Mouse (Mus musculus) heart, embryonic 12.5 days (tissue): ENCODE data around the gene Prn. TPM values are rescaled to one million over a fixed set of nuclear protein-coding genes. Genes with fewer than 3 reads are reported as not detected.

Source experiments
- ATAC-seq: fragments of 200-750 bp; cut with Nextera tagmentation; 2 replicates; pipeline ENCODE4 v1.8.0; 2017; ENCODE audit warnings: moderate TSS enrichment, moderate library complexity; ENCODE audit not compliant: insufficient number of reproducible peaks, low FRiP score
- H3K27ac ChIP-seq: fragments of 300-500 bp; sonication (generic); 2 replicates; pipeline ENCODE4 v1.5.1; 2016; ENCODE audit warnings: mild to moderate bottlenecking, moderate library complexity; ENCODE audit not compliant: poor library complexity, severe bottlenecking
- H3K27me3 ChIP-seq: fragments of 300-500 bp; sonication (generic); replicated peaks from 2 replicates; pipeline ENCODE4 v1.6.1; 2016; ENCODE audit warnings: mild to moderate bottlenecking, moderate library complexity
- H3K36me3 ChIP-seq: fragments of 300-500 bp; sonication (generic); 2 replicates; pipeline ENCODE4 v1.6.1; 2016; ENCODE audit warnings: mild to moderate bottlenecking, moderate library complexity
- H3K4me1 ChIP-seq: fragments of 300-500 bp; sonication (generic); replicated peaks from 2 replicates; pipeline ENCODE4 v1.6.1; 2016; ENCODE audit warnings: mild to moderate bottlenecking
- H3K4me2 ChIP-seq: fragments of 300-500 bp; sonication (generic); 2 replicates; pipeline ENCODE4 v1.6.1; 2016; ENCODE audit warnings: mild to moderate bottlenecking, moderate library complexity
- H3K4me3 ChIP-seq: fragments of 300-500 bp; sonication (generic); 2 replicates; pipeline ENCODE4 v1.5.1; 2016; ENCODE audit warnings: mild to moderate bottlenecking
- H3K9ac ChIP-seq: fragments of 300-500 bp; sonication (generic); 2 replicates; pipeline ENCODE4 v1.6.1; 2016; ENCODE audit warnings: mild to moderate bottlenecking, moderate library complexity
- H3K9me3 ChIP-seq: fragments of 300-500 bp; sonication (generic); replicated peaks from 2 replicates; pipeline ENCODE4 v1.6.1; 2016; ENCODE audit warnings: mild to moderate bottlenecking, moderate library complexity
- WGBS: fragments of 180-500 bp; shearing (Covaris S2); methylation state at CpG from one replicate; pipeline ENCODE4 v1.1.7; 2016; 5-methylcytosine and 5-hydroxymethylcytosine counted together
- polyA plus RNA-seq: library from polyadenylated mRNA; unstranded; fragments of >200 nt; fragmentation: Nextera tagmentation; extraction: Ambion mirVana; gene quantifications from 2 replicates; pipeline ENCODE4 v1.2.1, GENCODE M21; 2016

Gene Prn
- polyA plus RNA-seq, 1 experiment from 2014 or later: 0.24 TPM

DNA sequence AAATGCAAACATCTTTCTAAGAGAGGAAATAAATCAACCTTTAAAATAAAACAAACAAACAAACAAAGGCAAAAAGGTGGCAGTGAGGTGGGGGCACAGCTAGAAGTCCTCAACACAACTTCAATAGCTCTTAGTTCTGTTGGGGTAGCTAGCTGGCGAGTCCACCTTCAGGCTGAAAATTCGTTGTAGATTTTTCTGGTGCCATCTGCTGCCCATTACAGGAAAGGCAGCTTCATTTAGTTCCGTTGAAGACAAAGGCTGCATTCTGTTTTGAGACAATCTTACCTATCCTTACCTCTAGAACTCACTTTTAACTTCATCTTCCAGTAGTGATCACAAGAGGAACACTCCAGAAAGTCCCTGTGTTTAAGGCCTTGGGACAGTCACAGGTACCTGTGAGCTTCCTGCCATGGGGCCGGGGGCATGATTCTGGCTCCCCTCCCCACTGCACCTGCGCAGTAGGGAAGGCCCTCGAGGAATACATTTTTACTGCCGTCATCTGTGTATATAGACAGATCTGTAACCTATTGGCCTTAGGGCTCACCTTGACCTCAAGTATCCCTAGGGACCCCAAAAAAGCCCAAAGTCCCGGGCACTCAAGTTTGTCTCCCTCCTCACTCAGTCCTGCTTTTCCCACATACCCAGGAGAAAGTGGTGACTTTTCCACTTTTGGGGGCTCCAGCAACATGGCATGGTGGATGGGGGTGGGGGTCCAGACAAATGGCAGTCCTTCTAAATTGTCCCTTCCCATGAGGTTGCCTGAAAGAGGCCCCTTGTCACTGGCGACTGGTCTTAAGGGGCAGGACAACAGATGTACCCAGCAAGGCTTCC is 40.2 kb downstream of the Prn start:
- Histone ChIP-seq H3K9me3 (no peaks in the 10 kb centered on the region), H3K4me3 (no peak overlapping the region), H3K9ac (no peak overlapping the region), H3K27ac (no peak overlapping the region), H3K36me3 (no peaks in the 10 kb centered on the region), H3K4me1 (peaks cover 33% of the 10 kb centered on the region), H3K4me2 (peak overlapping the region; percentile 49; the same call in 1 of the 2 replicates), H3K27me3 (peaks cover 23% of the 10 kb centered on the region)
- WGBS: 49% methylated on average over 9 of the region's 9 CpGs
- no peak for ATAC-seq

DNA sequence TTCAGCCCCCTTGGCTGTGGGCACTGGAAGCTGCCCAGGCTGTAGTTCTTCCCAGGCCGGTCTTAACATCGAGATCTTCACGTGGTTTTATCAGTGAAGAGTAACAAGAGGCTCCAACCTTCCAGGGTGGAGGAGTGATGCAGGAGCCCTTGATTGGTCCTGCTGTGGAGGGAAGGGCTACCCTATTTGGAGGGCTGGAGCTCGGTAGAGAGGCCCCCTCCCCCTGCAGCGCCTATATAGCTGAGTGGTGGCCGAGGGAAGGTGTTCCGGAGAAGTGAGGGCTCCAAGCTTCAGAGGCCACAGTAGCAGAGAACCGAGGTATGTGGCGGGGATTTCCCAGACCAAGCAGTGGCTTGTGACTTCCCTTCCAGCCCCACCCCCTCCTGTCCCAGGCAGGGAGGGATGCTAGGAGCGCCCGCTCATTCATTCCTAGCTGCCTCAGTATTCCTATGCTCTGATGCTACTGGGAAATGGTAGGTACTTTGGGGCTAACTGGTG is 40.9 kb downstream of the Prn start, which contains the start of gene Prnd:
TSS of gene Prnd (plus strand) at position 264 of the 498 bp plus-strand sequence.
- no peaks in the 10 kb centered on the region for H3K36me3 ChIP-seq
- H3K4me1 ChIP-seq: peaks cover 27% of the 10 kb centered on the region
- H3K9ac ChIP-seq: peak within 1 kb of the TSS; percentile 33; the same call in 1 of the 2 replicates
- no peaks in the 10 kb centered on the region for H3K9me3 ChIP-seq
- no peak within 1 kb of the TSS for H3K27ac ChIP-seq
- peaks cover 23% of the 10 kb centered on the region for H3K27me3 ChIP-seq
- H3K4me3 ChIP-seq: no peak within 1 kb of the TSS
- peak within 1 kb of the TSS; percentile 49 for H3K4me2 ChIP-seq
- 5% methylated on average over 11 of the region's 11 CpGs for WGBS
- no peak for ATAC-seq

DNA sequence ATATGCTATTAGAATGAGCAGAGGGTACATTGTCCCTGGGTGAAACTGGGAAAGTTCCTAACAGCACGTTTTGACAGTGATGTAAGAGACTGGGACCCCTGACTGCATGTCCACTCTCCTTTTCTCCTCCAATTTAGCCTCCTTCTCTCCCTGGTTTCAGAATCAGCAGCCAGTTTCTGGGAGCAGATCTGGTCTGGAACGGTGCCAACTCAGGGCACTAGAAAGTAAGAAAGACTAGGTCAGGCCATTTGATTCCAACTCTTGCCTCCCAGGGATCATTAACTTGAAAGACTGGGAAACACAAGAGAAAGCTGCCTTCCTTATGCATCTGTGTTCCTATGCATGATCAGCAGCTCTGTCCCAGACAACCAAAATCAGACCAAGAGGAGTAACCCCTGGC is 42.7 kb downstream of the Prn start:
- peaks cover 23% of the 10 kb centered on the region for H3K27me3 ChIP-seq
- WGBS: 43% methylated on average over 2 of the region's 2 CpGs
- no peaks in the 10 kb centered on the region for H3K9me3 ChIP-seq
- ATAC-seq: no peak
- H3K4me2 ChIP-seq: peak overlapping the region; percentile 70; the same call in 1 of the 2 replicates
- H3K4me3 ChIP-seq: no peak overlapping the region
- peaks cover 27% of the 10 kb centered on the region for H3K4me1 ChIP-seq
- no peak overlapping the region for H3K9ac ChIP-seq
- no peak overlapping the region for H3K27ac ChIP-seq
- H3K36me3 ChIP-seq: no peaks in the 10 kb centered on the region

DNA sequence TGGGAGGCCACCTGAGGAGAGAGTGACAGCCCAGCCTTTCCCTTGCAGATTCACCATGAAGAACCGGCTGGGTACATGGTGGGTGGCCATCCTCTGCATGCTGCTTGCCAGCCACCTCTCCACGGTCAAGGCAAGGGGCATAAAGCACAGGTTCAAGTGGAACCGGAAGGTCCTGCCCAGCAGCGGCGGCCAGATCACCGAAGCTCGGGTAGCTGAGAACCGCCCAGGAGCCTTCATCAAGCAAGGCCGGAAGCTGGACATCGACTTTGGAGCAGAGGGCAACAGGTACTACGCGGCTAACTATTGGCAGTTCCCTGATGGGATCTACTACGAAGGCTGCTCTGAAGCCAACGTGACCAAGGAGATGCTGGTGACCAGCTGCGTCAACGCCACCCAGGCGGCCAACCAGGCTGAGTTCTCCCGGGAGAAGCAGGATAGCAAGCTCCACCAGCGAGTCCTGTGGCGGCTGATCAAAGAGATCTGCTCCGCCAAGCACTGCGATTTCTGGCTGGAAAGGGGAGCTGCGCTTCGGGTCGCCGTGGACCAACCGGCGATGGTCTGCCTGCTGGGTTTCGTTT is 43.3 kb downstream of the Prn start:
- Histone ChIP-seq H3K27ac (no peak overlapping the region), H3K27me3 (peaks cover 23% of the 10 kb centered on the region), H3K36me3 (no peaks in the 10 kb centered on the region), H3K4me3 (peak overlapping the region; percentile 31), H3K4me2 (peak overlapping the region; percentile 70), H3K9me3 (no peaks in the 10 kb centered on the region), H3K4me1 (peaks cover 29% of the 10 kb centered on the region), H3K9ac (peak overlapping the region; percentile 50; the same call in 1 of the 2 replicates)
- no peak for ATAC-seq
- WGBS: 11% methylated on average over 29 of the region's 29 CpGs

DNA sequence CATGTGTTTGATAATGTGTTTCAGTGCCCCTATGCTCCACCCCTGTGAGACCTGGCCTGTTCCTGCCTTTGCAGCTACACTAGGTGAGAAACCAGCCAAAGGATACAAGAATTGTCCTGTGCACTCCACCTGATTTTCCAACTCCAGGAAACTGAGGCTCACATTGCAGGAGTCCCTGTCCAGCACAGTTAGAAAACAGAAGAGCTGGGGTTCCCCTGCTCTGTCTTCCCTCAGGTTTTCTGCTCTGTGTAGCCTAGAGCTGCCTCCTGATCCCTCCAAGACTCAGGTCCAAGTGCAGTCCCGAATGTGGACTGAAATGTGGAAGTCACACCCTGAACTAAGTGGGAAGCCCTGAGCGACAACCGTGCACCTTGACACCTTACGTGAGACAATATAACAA is 44.0 kb downstream of the Prn start:
- H3K27me3 ChIP-seq: peaks cover 23% of the 10 kb centered on the region
- H3K36me3 ChIP-seq: no peaks in the 10 kb centered on the region
- H3K4me3 ChIP-seq: peak overlapping the region; percentile 31; the same call in 1 of the 2 replicates
- no peak overlapping the region for H3K9ac ChIP-seq
- 80% methylated on average over 4 of the region's 4 CpGs for WGBS
- H3K4me2 ChIP-seq: peak overlapping the region; percentile 70
- ATAC-seq: no peak
- no peak overlapping the region for H3K27ac ChIP-seq
- no peaks in the 10 kb centered on the region for H3K9me3 ChIP-seq
- H3K4me1 ChIP-seq: peaks cover 31% of the 10 kb centered on the region

DNA sequence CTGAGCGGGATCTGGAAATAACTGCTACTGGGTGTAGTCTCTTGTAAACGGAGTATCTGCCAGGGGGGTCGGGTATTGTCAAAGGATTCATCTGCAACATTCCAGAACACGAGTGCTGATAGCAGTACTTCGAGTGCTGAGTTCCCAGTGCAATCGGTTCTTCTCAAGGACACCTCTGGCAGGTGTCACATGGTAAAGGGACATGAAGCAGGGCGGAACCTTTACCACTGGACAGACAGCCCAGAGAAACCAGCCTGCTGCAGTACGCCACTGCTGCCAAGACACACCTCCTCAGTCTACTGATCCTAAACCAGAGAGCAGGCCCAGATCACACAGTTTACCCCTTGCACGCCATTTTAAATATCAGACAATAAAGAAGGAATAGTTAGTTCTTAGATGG is 45.1 kb downstream of the Prn start:
- Histone ChIP-seq H3K4me1 (peaks cover 31% of the 10 kb centered on the region), H3K9ac (no peak overlapping the region; the same call in 1 of the 2 replicates), H3K4me3 (peak overlapping the region; percentile 44), H3K27me3 (peaks cover 23% of the 10 kb centered on the region), H3K4me2 (peak overlapping the region; percentile 70), H3K9me3 (no peaks in the 10 kb centered on the region), H3K36me3 (no peaks in the 10 kb centered on the region), H3K27ac (peak overlapping the region; percentile 4)
- WGBS: 29% methylated on average over 9 of the region's 9 CpGs
- peak; percentile 67 for ATAC-seq

DNA sequence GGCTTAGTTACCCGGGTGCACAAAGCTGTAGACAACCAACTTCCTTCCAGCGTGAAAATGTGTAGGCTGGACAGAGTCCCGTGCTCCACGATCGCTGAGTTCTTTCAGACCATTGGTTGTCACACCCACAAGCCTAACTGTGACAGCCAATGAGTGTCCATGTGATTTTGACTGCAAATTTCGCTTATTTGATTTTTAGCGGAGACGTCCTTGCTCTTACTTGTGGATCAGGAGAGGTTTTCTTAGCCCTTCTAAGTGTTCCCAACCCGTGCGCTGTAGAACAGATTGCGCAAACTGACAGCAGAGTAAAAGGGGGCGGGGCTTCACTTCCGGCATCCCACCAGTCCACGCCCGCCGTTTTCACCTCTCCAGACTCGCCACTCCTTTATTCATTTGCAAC is 45.5 kb downstream of the Prn start:
- Histone ChIP-seq H3K27ac (peak overlapping the region; percentile 4; the same call in 1 of the 2 replicates), H3K4me1 (peaks cover 31% of the 10 kb centered on the region), H3K27me3 (peaks cover 23% of the 10 kb centered on the region), H3K4me2 (peak overlapping the region; percentile 70), H3K9me3 (no peaks in the 10 kb centered on the region), H3K4me3 (peak overlapping the region; percentile 44), H3K36me3 (no peaks in the 10 kb centered on the region), H3K9ac (no peak overlapping the region)
- 4% methylated on average over 17 of the region's 17 CpGs for WGBS
- ATAC-seq: peak; percentile 60

DNA sequence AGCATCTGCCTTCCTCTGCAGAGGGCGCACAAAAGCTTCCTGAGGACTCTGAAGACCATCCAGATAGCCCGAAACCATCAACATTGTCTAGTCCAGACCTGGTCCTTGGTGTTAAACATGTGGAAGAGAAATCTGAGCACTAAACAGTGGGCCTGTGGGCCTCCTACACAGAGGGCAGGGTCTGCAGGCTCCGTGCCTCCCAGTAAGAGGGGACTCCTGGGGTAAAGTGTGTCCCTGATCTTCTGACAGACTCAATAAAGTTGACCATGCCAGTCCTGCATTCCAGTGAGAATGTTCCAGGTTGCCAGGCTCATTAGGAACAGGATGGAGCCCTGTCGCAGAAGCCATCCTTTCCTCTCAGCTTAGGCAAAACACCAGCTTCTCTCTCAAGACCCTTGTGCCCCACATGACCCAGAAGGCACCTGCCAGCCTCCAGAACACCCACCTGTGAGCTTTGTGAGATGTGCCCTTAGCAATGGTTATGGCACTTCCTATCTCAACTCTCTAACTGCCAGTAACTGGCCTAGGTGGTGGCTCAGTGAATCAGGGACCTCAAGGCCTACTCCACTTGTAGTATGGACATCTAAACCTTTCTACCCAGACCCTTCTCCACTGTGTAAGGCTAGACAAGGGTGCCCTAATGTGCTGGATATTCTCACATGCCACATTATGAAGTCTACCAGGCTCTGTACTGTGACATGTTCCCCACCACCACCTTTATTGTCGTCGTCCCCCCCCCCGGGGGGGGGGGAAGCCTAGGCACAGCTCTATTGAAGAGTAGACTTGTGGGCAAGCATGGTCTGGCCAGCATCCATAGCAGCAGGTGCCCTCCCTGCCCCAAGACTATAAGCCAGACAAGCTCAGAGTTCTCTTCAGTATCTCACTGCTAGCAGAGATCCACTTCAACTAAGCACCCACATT is 46.8 kb downstream of the Prn start:
- no peaks in the 10 kb centered on the region for H3K9me3 ChIP-seq
- H3K4me2 ChIP-seq: no peak overlapping the region
- whole genome bisulfite sequencing: 70% methylated on average over 7 of the region's 7 CpGs
- no peak for ATAC-seq
- H3K27ac ChIP-seq: no peak overlapping the region
- no peaks in the 10 kb centered on the region for H3K36me3 ChIP-seq
- no peak overlapping the region for H3K4me3 ChIP-seq
- no peak overlapping the region for H3K9ac ChIP-seq
- peaks cover 21% of the 10 kb centered on the region for H3K27me3 ChIP-seq
- H3K4me1 ChIP-seq: peaks cover 25% of the 10 kb centered on the region

DNA sequence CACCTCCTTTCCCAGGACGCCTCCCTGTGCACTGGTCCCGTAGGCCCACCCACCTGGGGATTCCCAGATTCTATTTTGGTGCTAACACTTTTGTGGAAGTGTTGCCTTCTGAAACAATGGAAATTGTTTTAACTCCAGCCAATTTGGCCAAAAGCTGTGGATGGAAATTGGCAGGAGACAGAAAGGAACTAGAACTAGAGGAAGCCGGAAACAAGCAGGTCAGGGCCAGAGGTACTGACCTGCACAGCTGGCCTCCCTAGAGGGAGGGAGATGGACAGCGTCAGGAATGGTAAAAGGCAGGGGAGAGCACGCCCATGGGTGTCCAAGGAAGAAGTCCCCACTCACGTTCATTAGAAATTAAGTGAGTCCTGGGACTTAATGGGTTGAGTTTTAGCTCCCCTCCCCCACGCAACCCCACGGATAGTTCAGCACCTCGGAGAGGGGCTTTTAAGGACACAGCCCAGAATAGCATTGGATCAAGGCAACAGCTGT is 48.0 kb downstream of the Prn start:
- Histone ChIP-seq H3K4me2 (no peak overlapping the region), H3K27ac (no peak overlapping the region), H3K4me1 (peaks cover 20% of the 10 kb centered on the region), H3K9ac (no peak overlapping the region), H3K4me3 (no peak overlapping the region), H3K36me3 (no peaks in the 10 kb centered on the region), H3K9me3 (no peaks in the 10 kb centered on the region), H3K27me3 (peaks cover 16% of the 10 kb centered on the region; the same call in 1 of the 2 replicates)
- 43% methylated on average over 9 of the region's 9 CpGs for WGBS
- ATAC-seq: no peak

DNA sequence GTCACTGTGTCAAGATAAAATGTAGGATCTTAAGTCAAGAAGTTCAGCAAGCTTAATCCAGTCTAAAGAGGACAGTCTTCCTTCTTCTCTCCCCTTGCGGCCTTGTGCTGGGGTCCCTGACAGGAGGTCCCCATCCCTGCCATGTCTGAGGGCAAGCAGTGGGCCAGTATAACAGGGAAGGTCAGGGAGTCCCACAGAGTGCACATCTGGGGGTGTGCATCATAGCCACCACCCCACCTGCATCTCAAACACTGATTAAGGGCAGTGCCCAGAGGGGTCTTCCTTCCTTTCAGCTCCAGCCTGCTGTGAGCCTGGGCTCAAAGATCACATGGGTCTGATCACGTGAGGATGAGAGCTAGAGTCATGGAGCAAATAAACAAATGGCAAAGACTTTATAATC is 51.9 kb downstream of the Prn start:
- no peaks in the 10 kb centered on the region for H3K36me3 ChIP-seq
- H3K9me3 ChIP-seq: no peaks in the 10 kb centered on the region
- ATAC-seq: no peak
- no peak overlapping the region for H3K4me2 ChIP-seq
- H3K9ac ChIP-seq: no peak overlapping the region
- WGBS: 60% methylated on average over 2 of the region's 2 CpGs
- no peak overlapping the region for H3K4me3 ChIP-seq
- H3K27me3 ChIP-seq: no peaks in the 10 kb centered on the region
- no peak overlapping the region for H3K27ac ChIP-seq
- 0 out of 2 replicates have a peak, but pooled peaks cover 4% of the 10 kb centered on the region for H3K4me1 ChIP-seq
